Comparison of ENCODE assay signal across 8 mouse cellular contexts in genomic region chr1:106071237-106072070, GRCm38 (mm10).
DNase-seq lines count a peak whose midpoint lies in the region; ATAC-seq lines count a peak whose summit lies in the region.

No protein-coding gene starts in this region.

- 9% methylated on average over 9 of the region's 9 CpGs for WGBS in hindbrain, embryonic 14.5 days

- peak overlapping the region; percentile 8; the same call in 1 of the 2 replicates for H3K9ac ChIP-seq in hindbrain, embryonic 14.5 days

- no peaks in the 10 kb centered on the region for H3K36me3 ChIP-seq in hindbrain, embryonic 14.5 days (replicated peaks; ENCODE audit: control insufficient read depth, insufficient read depth)

- H3K4me1 ChIP-seq in hindbrain, embryonic 14.5 days (replicated peaks; ENCODE audit: control insufficient read depth, insufficient read depth, low read length), result peaks cover 10% of the 10 kb centered on the region; the same call in 1 of the 2 replicates

- 0 out of 2 replicates have a peak overlapping the region, but pooled peaks have one; percentile 9 for H3K4me3 ChIP-seq in hindbrain, embryonic 14.5 days (replicated peaks; ENCODE audit: low read length)

- peak; percentile 76 for DNase-seq in R1 (ENCODE audit: low read depth, low spot score)
- DNase-seq in cerebellum, postnatal 10 days, result peak; percentile 91 to 93
- DNase-seq in frontal cortex, postnatal 36 days (ENCODE audit: low spot score in 2 of 2), result peak; percentile 83 to 86
- DNase-seq in hindbrain, embryonic 14.5 days (ENCODE audit: low spot score), result peak; percentile 89
- DNase-seq in layer of hippocampus, postnatal 14 days (ENCODE audit: low spot score in 2 of 2), result peak; percentile 88 to 91
- DNase-seq in lung, postnatal 4 days, result peak; percentile 59 to 86
- DNase-seq in right cerebral cortex, postnatal 14 days, result peak; percentile 82
- peak; percentile 68 to 72 for DNase-seq in urinary bladder, postnatal 36 days (ENCODE audit: low spot score in 2 of 2)

- H3K9me3 ChIP-seq in hindbrain, embryonic 14.5 days (ENCODE audit: control insufficient read depth, low read length), result no peaks in the 10 kb centered on the region

- H3K4me2 ChIP-seq in hindbrain, embryonic 14.5 days (replicated peaks), result peak overlapping the region; percentile 50

- no peaks in the 10 kb centered on the region for H3K27me3 ChIP-seq in hindbrain, embryonic 14.5 days (ENCODE audit: control insufficient read depth, insufficient read depth, low read length)

- peak; percentile 74; the same call in 1 of the 2 replicates for ATAC-seq in hindbrain, embryonic 14.5 days (ENCODE audit: low FRiP score)

- H3K27ac ChIP-seq in hindbrain, embryonic 14.5 days, result no peak overlapping the region
